Mouse (Mus musculus) megakaryocyte-erythroid progenitor cell, adult 5-6 weeks (primary cell): ENCODE results near the gene Erf. TPM values are rescaled to one million over a fixed set of nuclear protein-coding genes. Genes with fewer than 3 reads are reported as not detected.
A peak's percentile ranks its signal among the peaks of the same experiment; 100 is the strongest.

Experiments
- ATAC-seq: replicated peaks from 2 replicates; pipeline ENCODE4 v1.8.0; 2016; ENCODE audit warnings: mild to moderate bottlenecking, inconsistent platforms; ENCODE audit not compliant: severe bottlenecking, poor library complexity, low FRiP score, low TSS enrichment
- total RNA-seq, 2 experiments: library from RNA; stranded (forward) in 1 of 2; stranded (reverse) in 1 of 2; fragments of 200-1000, 215-1000 nt in 1 of 2; fragments of >200 nt in 1 of 2; fragmentation: Nextera tagmentation in 1 of 2; gene quantifications; 2 replicates each; pipeline ENCODE4 v1.2.3; 2014 to 2017

Gene Erf
- total RNA-seq, 2 experiments from 2014 or later: 8.6 to 18.9 TPM

DNA sequence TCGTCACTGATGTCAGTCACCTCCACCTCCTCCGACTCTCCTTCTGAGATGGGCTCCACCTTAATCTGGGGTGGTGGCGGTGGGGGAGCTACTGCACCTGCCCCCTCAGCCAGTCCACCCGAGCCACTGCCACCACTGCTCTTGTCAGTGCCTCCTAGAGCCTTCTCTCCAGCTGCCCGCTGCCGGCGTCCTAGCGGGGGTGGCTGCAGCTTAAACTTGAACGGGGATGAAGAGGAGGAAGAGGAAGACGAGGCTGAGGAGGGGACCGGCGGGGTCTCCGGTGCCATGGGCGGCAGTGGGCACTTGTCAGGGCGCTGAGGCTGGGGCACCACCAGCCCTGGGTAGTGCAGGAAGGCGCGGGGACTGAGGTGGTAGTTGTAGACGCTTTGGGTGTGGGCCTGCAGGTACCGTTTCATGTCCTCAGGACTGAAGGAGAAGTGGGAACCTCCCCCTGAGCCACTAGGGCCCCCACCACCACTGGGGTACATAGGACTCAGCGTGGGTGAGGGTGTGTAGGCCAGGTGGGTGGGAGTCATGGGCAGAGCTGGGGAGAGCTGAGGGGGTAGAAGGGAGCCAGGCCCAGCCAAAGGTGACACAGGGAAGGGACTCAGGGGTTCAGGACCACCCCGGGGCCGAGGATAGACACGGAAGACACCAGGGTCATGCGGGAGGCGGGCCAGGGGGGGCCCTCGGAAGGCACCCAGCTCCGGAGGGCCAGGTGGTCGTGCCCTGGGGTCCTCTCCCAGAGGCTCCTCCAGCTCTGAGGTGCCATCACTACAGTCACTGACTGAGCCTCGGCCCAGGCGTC lies 5.8 kb downstream of the Erf start:
- ATAC-seq: no peak

DNA sequence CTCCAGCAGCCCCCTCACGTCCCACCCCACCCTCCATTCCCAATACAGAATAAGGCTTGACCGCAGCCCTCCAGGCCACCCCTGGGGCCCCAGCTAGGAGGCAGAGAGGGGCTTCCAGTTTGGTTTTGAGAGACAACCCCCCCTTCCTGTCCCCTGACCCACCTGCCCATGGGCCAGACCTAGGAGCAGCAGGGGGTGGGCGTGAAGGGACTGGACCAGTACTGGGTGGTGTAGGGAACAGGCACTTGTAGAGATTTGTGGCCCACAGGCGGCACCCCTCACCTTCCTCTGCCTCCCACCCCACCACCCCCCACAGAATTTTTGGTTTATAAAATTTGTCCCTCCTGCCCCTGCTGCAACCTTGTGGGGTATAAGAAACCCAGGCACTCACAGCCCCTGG lies 7.2 kb downstream of the Erf start:
- no peak for ATAC-seq

DNA sequence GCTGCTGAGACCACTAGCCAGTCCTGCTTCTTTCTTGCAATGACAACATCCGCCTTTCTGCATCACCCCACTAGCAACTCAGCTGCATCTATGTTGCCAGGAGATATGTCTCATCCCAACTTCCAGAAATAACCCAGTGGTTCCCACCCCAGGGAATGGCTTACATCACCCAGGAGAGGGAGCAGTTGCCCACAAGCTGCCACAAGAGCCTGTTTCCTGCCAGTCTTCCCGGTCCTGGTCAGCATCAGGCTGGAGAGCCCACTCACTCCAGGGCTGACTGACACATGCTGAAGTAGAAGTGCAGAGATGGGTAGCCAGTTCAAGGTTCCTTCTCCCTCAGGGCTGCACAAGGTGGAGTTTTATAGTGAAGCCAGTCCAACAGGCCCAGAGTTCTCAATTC lies 9.5 kb downstream of the Erf start:
- no peak for ATAC-seq

GRCm38 (mm10) chr7:25240631-25241030 lies 9.9 kb downstream of the Erf start:
- ATAC-seq: no peak

DNA sequence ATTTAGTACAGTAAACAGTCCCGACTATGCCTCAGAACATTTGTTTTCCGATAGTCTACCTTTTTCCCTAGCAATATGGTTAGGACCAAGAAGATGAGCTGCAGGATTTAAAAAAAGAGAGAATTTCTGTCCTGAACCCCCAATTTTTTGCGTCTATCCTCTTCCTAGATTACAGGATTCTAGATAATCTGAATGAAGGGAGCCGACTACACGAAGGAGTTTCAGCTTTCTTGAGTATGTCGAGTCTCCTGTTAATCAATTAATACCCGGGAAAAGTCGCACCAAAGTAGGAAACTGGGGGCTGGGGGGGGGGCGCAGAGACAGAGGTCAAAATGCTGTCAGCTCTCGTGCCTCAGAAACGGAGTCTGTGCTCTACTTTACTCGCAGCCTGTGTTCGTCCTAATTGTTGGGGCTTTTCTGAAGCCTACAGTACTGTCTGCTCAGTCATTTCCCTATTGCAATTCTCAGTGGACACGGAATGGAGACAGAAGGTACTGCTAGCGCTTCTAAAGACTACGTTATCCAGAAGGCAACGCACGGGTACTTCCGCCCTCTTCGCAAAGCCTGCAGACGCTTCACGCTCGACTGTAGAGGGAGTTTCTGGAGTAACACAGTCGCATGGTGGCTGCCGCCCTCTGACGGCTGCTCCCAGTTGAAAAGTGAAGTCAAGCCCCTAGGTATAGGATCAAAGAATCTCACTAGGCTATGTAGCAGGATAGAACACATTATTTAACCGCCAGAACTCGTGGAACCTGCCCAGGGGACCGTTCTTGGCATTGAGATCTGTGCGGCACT lies 11.5 kb downstream of the Erf start:
- ATAC-seq: peak; percentile 79

DNA sequence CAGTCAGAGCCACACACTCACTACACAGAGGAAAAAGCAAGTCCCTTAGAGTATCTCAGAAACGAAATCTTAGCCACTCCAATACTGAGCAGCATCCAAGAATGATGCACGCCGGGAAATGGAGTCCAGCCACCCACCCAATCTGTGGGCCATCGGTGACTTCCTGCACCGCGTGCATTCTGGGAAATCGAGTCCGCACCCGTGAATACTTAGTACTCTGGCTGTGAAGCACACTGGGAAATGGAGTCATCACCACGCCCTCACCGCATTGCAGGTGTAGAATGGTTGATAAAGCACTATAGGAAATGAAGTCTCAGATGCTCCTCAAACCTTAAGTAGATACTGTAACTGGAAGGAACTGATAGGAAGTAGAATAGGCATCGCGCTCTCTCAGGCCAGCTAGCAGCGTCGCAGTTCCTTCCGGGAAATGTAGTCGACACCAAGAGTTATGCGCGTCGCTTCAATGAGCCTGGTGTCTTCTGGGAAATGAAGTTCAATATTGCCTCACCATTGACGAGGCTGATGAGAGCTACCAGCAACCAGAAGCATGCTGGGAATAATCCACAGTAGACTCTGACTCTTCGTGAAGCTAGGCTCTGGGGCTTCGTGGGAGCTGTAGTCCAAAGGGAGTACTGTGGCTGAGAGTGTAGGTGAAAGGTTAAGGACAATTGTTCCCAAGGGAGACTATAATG lies 12.4 kb downstream of the Erf start:
- ATAC-seq: peak; percentile 79

- ATAC-seq: peak; percentile 73
These were observed 13.1 kb downstream of the Erf start, which contains the start of gene Gsk3a for GRCm38 (mm10) chr7:25237249-25238014. Gsk3a (minus strand) TSS chr7:25237851.

DNA sequence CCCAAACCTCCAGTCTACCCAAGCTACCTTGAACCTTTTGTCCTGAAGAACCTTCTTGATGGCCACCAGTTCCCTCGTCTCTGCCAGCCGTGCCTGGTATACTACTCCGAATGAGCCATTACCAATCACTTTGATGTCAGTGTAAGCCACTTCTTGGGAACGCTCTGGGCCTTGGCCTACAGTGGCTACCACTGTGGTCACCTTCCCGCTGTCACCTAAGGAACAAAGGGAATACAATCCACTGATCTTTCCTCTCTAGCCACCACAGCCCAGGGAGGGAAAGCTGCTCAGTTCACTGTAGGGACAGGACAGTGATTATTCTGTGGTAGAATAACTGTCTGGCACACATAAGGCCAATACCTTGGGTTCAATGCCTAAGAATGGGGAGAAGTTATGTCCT lies 15.0 kb downstream of the Erf start:
- no peak for ATAC-seq

DNA sequence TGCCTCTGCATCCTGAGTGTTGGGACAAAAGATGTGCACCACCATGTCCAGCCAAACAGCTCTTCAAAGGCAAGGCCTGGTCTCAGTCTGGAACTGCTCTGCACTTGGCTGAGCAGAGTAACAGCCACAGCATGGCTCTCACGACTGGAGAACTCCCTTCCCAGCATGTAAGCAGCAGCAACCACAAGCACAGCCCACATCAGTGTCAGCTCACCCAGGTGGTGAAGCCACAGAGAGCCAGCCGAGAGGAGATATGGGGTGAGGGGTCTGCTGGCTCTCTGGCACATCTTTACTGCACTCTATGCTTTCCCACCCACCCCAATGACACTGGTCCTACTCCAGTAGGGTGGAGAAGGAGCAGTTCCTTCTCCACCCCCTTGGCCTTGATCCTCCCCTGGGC lies 17.5 kb downstream of the Erf start:
- no peak for ATAC-seq

- no peak for ATAC-seq
These were observed 18.4 kb downstream of the Erf start for GRCm38 (mm10) chr7:25232101-25232648.

DNA sequence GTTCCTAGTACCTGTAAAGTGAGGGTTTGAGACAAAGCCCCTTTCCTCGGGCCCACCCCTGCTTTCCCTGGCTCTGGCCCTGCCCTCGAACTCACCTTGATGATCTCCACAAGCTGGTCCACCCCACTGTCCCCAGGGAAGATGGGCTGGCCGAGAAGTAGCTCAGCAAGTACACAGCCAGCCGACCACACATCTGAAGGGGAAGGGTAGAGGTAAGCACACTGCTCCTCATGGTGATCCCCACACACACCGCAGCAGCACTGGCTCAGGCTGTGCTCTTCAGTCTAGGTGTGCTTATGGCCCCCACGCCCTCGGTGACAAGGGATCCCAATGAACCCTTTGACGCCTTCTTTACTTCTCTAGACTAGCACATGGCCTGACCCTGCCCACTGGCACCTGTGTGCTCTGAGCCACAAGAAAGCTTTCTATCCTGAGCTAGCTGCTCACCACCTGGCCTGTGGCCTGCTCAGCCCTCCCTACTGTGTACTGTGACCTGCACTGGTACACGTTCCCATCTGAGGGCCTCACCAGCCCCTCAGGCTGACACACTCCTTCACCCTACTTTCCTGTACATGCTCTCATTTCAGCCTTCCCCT lies 19.8 kb downstream of the Erf start:
- no peak for ATAC-seq

- ATAC-seq: no peak
These were observed 22.8 kb downstream of the Erf start for GRCm38 (mm10) chr7:25227523-25228300.

DNA sequence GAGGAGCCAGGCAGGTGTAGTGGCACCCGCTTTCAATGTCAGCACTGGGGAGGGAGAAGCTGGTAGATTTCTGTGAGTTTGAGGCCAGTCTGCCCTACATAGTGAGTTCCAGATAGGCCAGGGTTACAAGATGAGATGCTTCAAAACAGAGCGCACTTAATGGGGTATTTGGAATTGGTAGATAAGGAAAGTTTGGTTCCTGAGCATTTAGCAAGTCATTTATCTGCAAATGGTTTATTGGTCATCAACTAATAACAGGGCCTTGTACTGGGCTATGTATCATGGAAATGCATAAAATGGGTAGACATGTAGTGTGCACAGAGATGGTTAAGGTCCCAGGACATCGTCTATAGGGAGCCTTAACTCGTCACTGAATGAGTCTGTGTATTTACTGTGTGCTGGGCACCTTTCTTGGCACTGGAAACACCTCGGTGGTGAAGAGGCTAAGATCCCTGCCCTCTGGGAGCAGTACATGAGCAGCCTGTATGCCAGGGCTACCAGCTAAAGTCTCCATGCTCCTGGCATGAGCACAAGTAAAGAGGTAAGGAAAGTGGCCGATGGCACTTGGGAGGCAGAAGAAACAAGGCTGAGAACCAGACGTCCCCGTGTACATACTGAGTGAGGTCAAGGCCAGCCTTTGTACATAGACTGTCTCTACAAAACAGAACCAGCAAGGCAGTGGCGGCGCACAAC lies 28.1 kb downstream of the Erf start:
- ATAC-seq: no peak

- peak; percentile 63 for ATAC-seq
These were observed 29.3 kb downstream of the Erf start, which contains the start of gene Zfp526 for GRCm38 (mm10) chr7:25221102-25221883. Zfp526 (plus strand) TSS chr7:25221425.

DNA sequence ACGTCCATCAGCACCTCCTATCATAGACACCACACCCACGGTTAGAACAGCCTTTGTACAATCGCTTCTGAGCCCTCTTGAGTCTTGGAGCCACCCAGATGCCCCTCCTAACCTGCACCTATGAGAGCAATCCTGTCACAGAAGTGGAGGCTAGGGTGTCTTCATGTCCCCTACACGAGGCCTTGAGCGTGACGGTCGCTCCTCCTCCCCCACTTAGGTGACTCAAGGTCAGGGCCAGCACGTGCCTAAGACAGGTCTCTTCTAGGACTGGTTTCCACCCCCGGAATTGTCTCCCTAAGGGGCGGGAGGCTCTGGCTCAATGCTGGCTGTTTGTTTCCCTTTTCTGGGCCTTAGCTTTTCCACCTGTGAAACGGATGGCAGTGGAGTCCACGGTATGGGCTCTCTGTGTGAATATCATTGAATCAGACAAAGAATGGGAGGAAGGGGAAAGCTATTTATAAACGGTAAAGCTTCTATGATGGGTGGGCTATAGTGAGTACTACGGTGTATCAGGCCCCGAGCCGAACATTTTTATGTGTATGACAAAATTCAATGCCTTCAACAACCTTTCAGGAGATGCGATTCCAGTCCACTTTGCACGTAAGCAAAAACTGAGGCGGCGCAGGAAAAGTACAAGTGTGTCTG lies 30.0 kb downstream of the Erf start, which contains the start of gene Dedd2:
Dedd2 (minus strand) TSS at position 159 of the 645 bp plus-strand sequence.
- peak; percentile 31 for ATAC-seq
